Mouse (Mus musculus): ENCODE data around the gene Olfr1029. TPM values are rescaled to one million over a fixed set of nuclear protein-coding genes. Genes with fewer than 3 reads are reported as not detected.
"Not testable (repeated sequence)": the region's sequence is repeated elsewhere in the genome, so short reads cannot be mapped to it uniquely, and the experiment has no call there.

Gene Olfr1029
- not detected in 2 replicates for polyA plus RNA-seq (2014; fragmentation: Nextera tagmentation; extraction: Ambion mirVana)

- H3K27me3 ChIP-seq (replicated peaks; ENCODE audit: control insufficient read depth, insufficient read depth, low read length): no peaks in the 10 kb centered on the region
- no peak within 1 kb of the TSS for H3K9ac ChIP-seq (ENCODE audit: low read depth, low read length)
- no peak within 1 kb of the TSS for H3K4me2 ChIP-seq
- ATAC-seq (replicated peaks; ENCODE audit: low FRiP score) (no peak), DNase-seq (ENCODE audit: low spot score) (no peak)
- no peaks in the 10 kb centered on the region for H3K4me1 ChIP-seq (replicated peaks; ENCODE audit: control insufficient read depth, insufficient read depth, low read length)
- no peaks in the 10 kb centered on the region for H3K9me3 ChIP-seq (ENCODE audit: control insufficient read depth, low read length)
- H3K4me3 ChIP-seq (ENCODE audit: low read depth, low read length): no peak within 1 kb of the TSS
- 91% methylated on average over 2 of the region's 2 CpGs for WGBS
- no peaks in the 10 kb centered on the region for H3K36me3 ChIP-seq (ENCODE audit: control insufficient read depth, insufficient read depth, low read length)
- no peak within 1 kb of the TSS for H3K27ac ChIP-seq (ENCODE audit: low read depth, low read length)
Observed at GRCm38 (mm10) chr2:85973595-85973994, at the start of gene Olfr1029. Gene Olfr1029 (plus strand): TSS chr2:85973895.

GRCm38 (mm10) chr2:85950137-85950536 lies 23.6 kb upstream of the Olfr1029 start, which contains the start of gene Olfr1028:
Gene Olfr1028 (plus strand): TSS chr2:85950437.
- no peak within 1 kb of the TSS for H3K4me3 ChIP-seq (ENCODE audit: low read depth, low read length)
- H3K27ac ChIP-seq (ENCODE audit: low read depth, low read length): no peak within 1 kb of the TSS

GRCm38 (mm10) chr2:85978976-85979375 lies 5.3 kb downstream of the Olfr1029 start, which contains the start of gene Olfr1030:
Gene Olfr1030 (plus strand): TSS chr2:85979276.
- Histone ChIP-seq H3K4me2 (no peak within 1 kb of the TSS), H3K27me3 (replicated peaks; ENCODE audit: control insufficient read depth, insufficient read depth, low read length) (no peaks in the 10 kb centered on the region), H3K27ac (ENCODE audit: low read depth, low read length) (no peak within 1 kb of the TSS), H3K9ac (ENCODE audit: low read depth, low read length) (no peak within 1 kb of the TSS), H3K36me3 (ENCODE audit: control insufficient read depth, insufficient read depth, low read length) (no peaks in the 10 kb centered on the region), H3K9me3 (ENCODE audit: control insufficient read depth, low read length) (no peaks in the 10 kb centered on the region), H3K4me3 (ENCODE audit: low read depth, low read length) (no peak within 1 kb of the TSS), H3K4me1 (replicated peaks; ENCODE audit: control insufficient read depth, insufficient read depth, low read length) (no peaks in the 10 kb centered on the region)
- no peak for ATAC-seq (replicated peaks; ENCODE audit: low FRiP score)
- DNase-seq (ENCODE audit: low spot score): no peak
- 71% methylated on average over 1 of the region's 1 CpGs for WGBS

More at GRCm38 (mm10) chr2:85950137-85950536, 23.6 kb upstream of the Olfr1029 start, which contains the start of gene Olfr1028:
- DNase-seq (ENCODE audit: low spot score) (no peak), ATAC-seq (replicated peaks; ENCODE audit: low FRiP score) (no peak)
- no peaks in the 10 kb centered on the region for H3K27me3 ChIP-seq (replicated peaks; ENCODE audit: control insufficient read depth, insufficient read depth, low read length)
- WGBS: 65% methylated on average over 1 of the region's 1 CpGs
- H3K4me1 ChIP-seq (replicated peaks; ENCODE audit: control insufficient read depth, insufficient read depth, low read length): no peaks in the 10 kb centered on the region
- no peaks in the 10 kb centered on the region for H3K9me3 ChIP-seq (ENCODE audit: control insufficient read depth, low read length)
- no peak within 1 kb of the TSS for H3K9ac ChIP-seq (ENCODE audit: low read depth, low read length)
- no peaks in the 10 kb centered on the region for H3K36me3 ChIP-seq (ENCODE audit: control insufficient read depth, insufficient read depth, low read length)
- no peak within 1 kb of the TSS for H3K4me2 ChIP-seq

- DNase-seq (ENCODE audit: low spot score) (no peak), ATAC-seq (replicated peaks; ENCODE audit: low FRiP score) (no peak)
- no peaks in the 10 kb centered on the region for H3K36me3 ChIP-seq (ENCODE audit: control insufficient read depth, insufficient read depth, low read length)
- no peaks in the 10 kb centered on the region for H3K9me3 ChIP-seq (ENCODE audit: control insufficient read depth, low read length)
- H3K4me2 ChIP-seq: no peak within 1 kb of the TSS
- no peak within 1 kb of the TSS for H3K9ac ChIP-seq (ENCODE audit: low read depth, low read length)
- no peaks in the 10 kb centered on the region for H3K27me3 ChIP-seq (replicated peaks; ENCODE audit: control insufficient read depth, insufficient read depth, low read length)
- 52% methylated on average over 3 of the region's 3 CpGs for WGBS
- H3K27ac ChIP-seq (ENCODE audit: low read depth, low read length): no peak within 1 kb of the TSS
- H3K4me3 ChIP-seq (ENCODE audit: low read depth, low read length): no peak within 1 kb of the TSS
- H3K4me1 ChIP-seq (replicated peaks; ENCODE audit: control insufficient read depth, insufficient read depth, low read length): no peaks in the 10 kb centered on the region
Observed at GRCm38 (mm10) chr2:85990004-85990403, 16.3 kb downstream of the Olfr1029 start, which contains the start of gene Olfr1031. Gene Olfr1031 (plus strand): TSS chr2:85990304.

GRCm38 (mm10) chr2:86005240-86005639 lies 31.5 kb downstream of the Olfr1029 start, which contains the start of gene Olfr1032:
Gene Olfr1032 (plus strand): TSS chr2:86005540.
- no peak within 1 kb of the TSS for H3K27ac ChIP-seq (ENCODE audit: low read depth, low read length)
- 78% methylated on average over 7 of the region's 7 CpGs for WGBS
- H3K4me1 ChIP-seq (replicated peaks; ENCODE audit: control insufficient read depth, insufficient read depth, low read length): no peaks in the 10 kb centered on the region
- H3K9ac ChIP-seq (ENCODE audit: low read depth, low read length): no peak within 1 kb of the TSS
- H3K27me3 ChIP-seq (replicated peaks; ENCODE audit: control insufficient read depth, insufficient read depth, low read length): no peaks in the 10 kb centered on the region
- no peaks in the 10 kb centered on the region for H3K9me3 ChIP-seq (ENCODE audit: control insufficient read depth, low read length)
- no peaks in the 10 kb centered on the region for H3K36me3 ChIP-seq (ENCODE audit: control insufficient read depth, insufficient read depth, low read length)
- no peak within 1 kb of the TSS for H3K4me2 ChIP-seq
- no peak within 1 kb of the TSS for H3K4me3 ChIP-seq (ENCODE audit: low read depth, low read length)
- no peak for DNase-seq (ENCODE audit: low spot score)
- ATAC-seq (replicated peaks; ENCODE audit: low FRiP score): no peak

GRCm38 (mm10) chr2:86020406-86020805 lies 46.7 kb downstream of the Olfr1029 start, which contains the start of gene Olfr1033:
Gene Olfr1033 (plus strand): TSS chr2:86020633.
- not testable (repeated sequence) for H3K9me3 ChIP-seq (ENCODE audit: control insufficient read depth, low read length); DNase-seq (ENCODE audit: low spot score); H3K9ac ChIP-seq (ENCODE audit: low read depth, low read length); H3K4me1 ChIP-seq (replicated peaks; ENCODE audit: control insufficient read depth, insufficient read depth, low read length); H3K27me3 ChIP-seq (replicated peaks; ENCODE audit: control insufficient read depth, insufficient read depth, low read length); ATAC-seq (replicated peaks; ENCODE audit: low FRiP score); H3K27ac ChIP-seq (ENCODE audit: low read depth, low read length); H3K36me3 ChIP-seq (ENCODE audit: control insufficient read depth, insufficient read depth, low read length)
- H3K4me3 ChIP-seq (ENCODE audit: low read depth, low read length): peak within 1 kb of the TSS; percentile 23; the same call in 1 of the 2 replicates
- 2% methylated on average over 10 of the region's 11 CpGs for WGBS
- H3K4me2 ChIP-seq: peak within 1 kb of the TSS; percentile 48

GRCm38 (mm10) chr2:86021518-86021917 lies 47.8 kb downstream of the Olfr1029 start:
- not testable (repeated sequence) for H3K4me3 ChIP-seq (ENCODE audit: low read depth, low read length); ATAC-seq (replicated peaks; ENCODE audit: low FRiP score); H3K9me3 ChIP-seq (ENCODE audit: control insufficient read depth, low read length); H3K27ac ChIP-seq (ENCODE audit: low read depth, low read length); DNase-seq (ENCODE audit: low spot score); H3K4me2 ChIP-seq; H3K27me3 ChIP-seq (replicated peaks; ENCODE audit: control insufficient read depth, insufficient read depth, low read length); H3K4me1 ChIP-seq (replicated peaks; ENCODE audit: control insufficient read depth, insufficient read depth, low read length); H3K9ac ChIP-seq (ENCODE audit: low read depth, low read length); H3K36me3 ChIP-seq (ENCODE audit: control insufficient read depth, insufficient read depth, low read length)
- 50% methylated on average over 3 of the region's 9 CpGs for WGBS

Other genes with a start within 250 kb of the Olfr1029 start
- not detected in 2 replicates for gene Olfr1012, start 211.1 kb upstream of the Olfr1029 start, polyA plus RNA-seq (2014; fragmentation: Nextera tagmentation; extraction: Ambion mirVana)
- not detected in 2 replicates for gene Olfr1013, start 206.8 kb upstream of the Olfr1029 start, polyA plus RNA-seq (2014; fragmentation: Nextera tagmentation; extraction: Ambion mirVana)
- not detected in 2 replicates for gene Olfr1014, start 201.2 kb upstream of the Olfr1029 start, polyA plus RNA-seq (2014; fragmentation: Nextera tagmentation; extraction: Ambion mirVana)
- gene Olfr1015, start 191.9 kb upstream of the Olfr1029 start, polyA plus RNA-seq (2014; fragmentation: Nextera tagmentation; extraction: Ambion mirVana): not detected in 2 replicates
- gene Olfr1016, start 171.4 kb upstream of the Olfr1029 start, polyA plus RNA-seq (2014; fragmentation: Nextera tagmentation; extraction: Ambion mirVana): not detected in 2 replicates
- not detected in 2 replicates for gene Olfr1018, start 155.4 kb upstream of the Olfr1029 start, polyA plus RNA-seq (2014; fragmentation: Nextera tagmentation; extraction: Ambion mirVana)
- gene Olfr1019, start 128.4 kb upstream of the Olfr1029 start, polyA plus RNA-seq (2014; fragmentation: Nextera tagmentation; extraction: Ambion mirVana): not detected in 2 replicates
- not detected in 2 replicates for gene Olfr1020, start 126.9 kb upstream of the Olfr1029 start, polyA plus RNA-seq (2014; fragmentation: Nextera tagmentation; extraction: Ambion mirVana)
- gene Olfr1022, start 105.3 kb upstream of the Olfr1029 start, polyA plus RNA-seq (2014; fragmentation: Nextera tagmentation; extraction: Ambion mirVana): not detected in 2 replicates
- gene Olfr1023, start 88.3 kb upstream of the Olfr1029 start, polyA plus RNA-seq (2014; fragmentation: Nextera tagmentation; extraction: Ambion mirVana): not detected in 2 replicates
- not detected in 2 replicates for gene Olfr1024, start 68.8 kb upstream of the Olfr1029 start, polyA plus RNA-seq (2014; fragmentation: Nextera tagmentation; extraction: Ambion mirVana)
- not detected in 2 replicates for gene Olfr1025-ps1, start 58.7 kb upstream of the Olfr1029 start, polyA plus RNA-seq (2014; fragmentation: Nextera tagmentation; extraction: Ambion mirVana)
- gene Olfr1026, start 52.3 kb upstream of the Olfr1029 start, polyA plus RNA-seq (2014; fragmentation: Nextera tagmentation; extraction: Ambion mirVana): not detected in 2 replicates
- not detected in 2 replicates for gene Olfr1028, start 23.5 kb upstream of the Olfr1029 start, polyA plus RNA-seq (2014; fragmentation: Nextera tagmentation; extraction: Ambion mirVana)
- not detected in 2 replicates for gene Olfr1030, start 5.4 kb downstream of the Olfr1029 start, polyA plus RNA-seq (2014; fragmentation: Nextera tagmentation; extraction: Ambion mirVana)
- not detected in 2 replicates for gene Olfr1031, start 16.4 kb downstream of the Olfr1029 start, polyA plus RNA-seq (2014; fragmentation: Nextera tagmentation; extraction: Ambion mirVana)
- gene Olfr1032, start 31.6 kb downstream of the Olfr1029 start, polyA plus RNA-seq (2014; fragmentation: Nextera tagmentation; extraction: Ambion mirVana): not detected in 2 replicates
- 0.60 and 0.88 TPM in 2 replicates for gene Olfr1033, start 46.7 kb downstream of the Olfr1029 start, polyA plus RNA-seq (2014; fragmentation: Nextera tagmentation; extraction: Ambion mirVana)
- gene Olfr1034, start 72.0 kb downstream of the Olfr1029 start, polyA plus RNA-seq (2014; fragmentation: Nextera tagmentation; extraction: Ambion mirVana): not detected in 2 replicates
- not detected in 2 replicates for gene Olfr1036, start 100.1 kb downstream of the Olfr1029 start, polyA plus RNA-seq (2014; fragmentation: Nextera tagmentation; extraction: Ambion mirVana)
- gene Olfr1037, start 113.5 kb downstream of the Olfr1029 start, polyA plus RNA-seq (2014; fragmentation: Nextera tagmentation; extraction: Ambion mirVana): not detected in 2 replicates
- gene Olfr1039, start 162.0 kb downstream of the Olfr1029 start, polyA plus RNA-seq (2014; fragmentation: Nextera tagmentation; extraction: Ambion mirVana): not detected in 2 replicates
- not detected in 2 replicates for gene Olfr1040, start 172.8 kb downstream of the Olfr1029 start, polyA plus RNA-seq (2014; fragmentation: Nextera tagmentation; extraction: Ambion mirVana)
- gene Olfr1042, start 187.9 kb downstream of the Olfr1029 start, polyA plus RNA-seq (2014; fragmentation: Nextera tagmentation; extraction: Ambion mirVana): not detected in 2 replicates
- not detected in 2 replicates for gene Olfr1043, start 193.6 kb downstream of the Olfr1029 start, polyA plus RNA-seq (2014; fragmentation: Nextera tagmentation; extraction: Ambion mirVana)
- not detected in 2 replicates for gene Olfr1044, start 203.9 kb downstream of the Olfr1029 start, polyA plus RNA-seq (2014; fragmentation: Nextera tagmentation; extraction: Ambion mirVana)
- gene Olfr52, start 211.8 kb downstream of the Olfr1029 start, polyA plus RNA-seq (2014; fragmentation: Nextera tagmentation; extraction: Ambion mirVana): not detected in 2 replicates
- gene Olfr1045, start 229.1 kb downstream of the Olfr1029 start, polyA plus RNA-seq (2014; fragmentation: Nextera tagmentation; extraction: Ambion mirVana): not detected in 2 replicates
- not detected in 2 replicates for gene Olfr1046, start 245.4 kb downstream of the Olfr1029 start, polyA plus RNA-seq (2014; fragmentation: Nextera tagmentation; extraction: Ambion mirVana)